Mouse (Mus musculus): Measurements from ENCODE around the gene Cdh15. TPM values are rescaled to one million over a fixed set of nuclear protein-coding genes. Genes with fewer than 3 reads are reported as not detected.

Cdh15 gene
- total RNA-seq, 2 experiments from 2014 or later: not detected

Other genes with a start within 250 kb of the Cdh15 start
- gene Galns, start 236.5 kb upstream of the Cdh15 start, total RNA-seq (2015): 52.6 and 53.0 TPM in 2 replicates
- gene Galns, start 236.5 kb upstream of the Cdh15 start, total RNA-seq (2017): 57.5 and 63.1 TPM in 2 replicates
- gene Trappc2l, start 236.3 kb upstream of the Cdh15 start, total RNA-seq (2015): 85.8 and 88.2 TPM in 2 replicates
- 33.0 and 37.6 TPM in 2 replicates for gene Trappc2l, start 236.3 kb upstream of the Cdh15 start, total RNA-seq (2017)
- gene Pabpn1l, start 225.2 kb upstream of the Cdh15 start, total RNA-seq (2015): 0.27 TPM in 1 of 2 replicates, not detected in the other
- not detected in 2 replicates for gene Pabpn1l, start 225.2 kb upstream of the Cdh15 start, total RNA-seq (2017)
- gene Cbfa2t3, start 148.9 kb upstream of the Cdh15 start, total RNA-seq (2015): 29.5 and 30.0 TPM in 2 replicates
- 25.1 and 26.5 TPM in 2 replicates for gene Cbfa2t3, start 148.9 kb upstream of the Cdh15 start, total RNA-seq (2017)
- gene Acsf3, start 72.5 kb upstream of the Cdh15 start, total RNA-seq (2015): 4.3 and 5.0 TPM in 2 replicates
- 3.9 and 5.9 TPM in 2 replicates for gene Acsf3, start 72.5 kb upstream of the Cdh15 start, total RNA-seq (2017)
- gene Ankrd11, start 194.3 kb downstream of the Cdh15 start, total RNA-seq (2015): 86.2 and 87.9 TPM in 2 replicates
- 90.5 and 102 TPM in 2 replicates for gene Ankrd11, start 194.3 kb downstream of the Cdh15 start, total RNA-seq (2017)
- 39.2 and 40.0 TPM in 2 replicates for gene Spg7, start 215.0 kb downstream of the Cdh15 start, total RNA-seq (2015)
- gene Spg7, start 215.0 kb downstream of the Cdh15 start, total RNA-seq (2017): 34.3 and 56.2 TPM in 2 replicates

All from megakaryocyte, adult 5-6 weeks (primary cell).